Mouse (Mus musculus): ENCODE results near the gene Catsperg1.
"Not testable (repeated sequence)": the region's sequence is repeated elsewhere in the genome, so short reads cannot be mapped to it uniquely, and the experiment has no call there.

Gene Catsperg1

DNA sequence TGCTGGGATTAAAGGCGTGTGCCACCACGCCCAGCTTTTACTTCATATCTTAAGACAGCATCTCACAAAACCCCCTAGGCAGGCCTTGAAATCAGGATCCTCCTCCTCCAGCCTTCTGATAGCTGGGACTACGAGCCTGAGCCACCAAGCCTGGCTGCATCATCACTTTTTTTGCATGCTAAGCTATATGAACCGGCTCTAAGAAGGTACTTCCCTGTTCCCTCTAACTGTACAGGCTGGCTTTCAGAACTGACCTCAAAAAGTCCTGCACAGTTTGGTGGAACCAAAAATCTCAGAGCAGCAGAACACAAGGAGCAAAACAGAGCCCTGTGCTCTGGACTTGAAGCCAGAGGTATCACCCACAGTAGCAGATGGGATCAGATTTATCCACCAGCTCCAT, 14.4 kb upstream of the Catsperg1 start:
- no peak for DNase-seq

DNA sequence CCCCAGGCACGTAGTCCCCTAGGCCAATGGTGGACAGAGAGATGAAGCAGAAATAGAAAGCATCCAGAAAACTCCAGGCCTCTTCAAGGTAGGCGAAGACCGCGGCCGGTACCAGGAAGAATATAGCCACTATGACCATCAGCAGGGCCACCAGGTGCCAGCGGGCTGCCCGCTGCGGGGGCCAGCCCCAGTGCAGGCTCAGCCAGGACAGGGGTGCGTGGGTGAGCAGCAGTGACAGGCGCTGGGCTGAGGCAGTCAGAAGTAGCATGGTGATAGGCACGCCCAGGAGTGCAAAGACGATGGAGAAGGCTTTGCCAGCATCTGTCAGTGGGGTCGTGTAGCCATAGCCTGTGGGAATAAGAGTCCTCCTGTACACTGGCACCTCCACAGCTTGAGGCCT, 11.7 kb upstream of the Catsperg1 start:
- no peak for DNase-seq

DNA sequence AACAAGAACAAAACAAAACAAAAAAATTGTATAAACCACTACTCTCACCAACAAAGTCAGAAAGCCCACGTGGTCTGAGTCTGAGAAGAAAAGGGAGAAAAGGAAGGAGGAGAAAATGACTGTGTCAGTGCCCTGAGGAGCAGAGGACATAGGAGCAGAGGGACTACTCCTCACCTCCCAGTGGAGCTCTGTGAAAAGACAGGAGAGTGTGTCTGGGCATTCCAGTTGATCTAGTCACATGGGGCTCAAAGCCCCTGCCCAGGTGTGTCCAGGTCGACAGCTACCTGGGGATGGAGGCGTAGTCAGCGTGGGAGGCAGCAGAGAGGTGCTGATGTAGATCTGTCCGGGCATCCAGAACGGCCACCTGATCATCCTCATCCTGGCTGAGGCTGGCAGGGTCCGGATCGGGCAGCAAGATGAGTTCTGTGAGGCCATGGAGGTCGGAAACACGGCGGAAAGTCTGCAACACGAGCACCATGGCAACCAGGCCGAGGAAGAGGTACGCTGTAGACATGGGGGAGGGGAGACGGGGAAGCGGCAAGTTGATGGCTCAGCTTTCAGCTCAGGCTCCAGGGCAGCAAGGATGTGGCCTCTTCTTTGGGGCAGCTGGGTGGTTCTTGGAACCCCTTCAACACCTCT, 11.0 kb upstream of the Catsperg1 start:
- DNase-seq: no peak

DNA sequence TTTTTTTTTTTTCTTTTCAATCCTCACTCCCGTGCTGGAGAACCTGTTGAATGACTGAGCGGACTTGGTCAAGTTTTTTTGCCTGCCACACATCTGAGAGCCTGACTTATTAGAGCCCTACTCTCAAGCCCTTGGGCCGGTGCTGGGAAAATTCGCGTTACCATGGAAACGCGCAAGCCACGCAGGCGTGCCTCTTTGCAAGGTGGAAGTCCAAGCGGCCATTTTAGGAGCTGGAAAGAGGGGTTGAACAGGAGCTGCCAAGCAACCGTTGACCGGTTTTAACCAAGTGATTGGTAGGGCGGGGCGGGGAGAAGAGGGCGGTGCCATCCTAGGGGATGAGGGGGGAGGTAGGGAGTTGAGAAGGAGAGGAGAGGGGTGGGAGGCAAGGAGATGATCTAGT, 1.0 kb upstream of the Catsperg1 start:
- DNase-seq: no peak

DNA sequence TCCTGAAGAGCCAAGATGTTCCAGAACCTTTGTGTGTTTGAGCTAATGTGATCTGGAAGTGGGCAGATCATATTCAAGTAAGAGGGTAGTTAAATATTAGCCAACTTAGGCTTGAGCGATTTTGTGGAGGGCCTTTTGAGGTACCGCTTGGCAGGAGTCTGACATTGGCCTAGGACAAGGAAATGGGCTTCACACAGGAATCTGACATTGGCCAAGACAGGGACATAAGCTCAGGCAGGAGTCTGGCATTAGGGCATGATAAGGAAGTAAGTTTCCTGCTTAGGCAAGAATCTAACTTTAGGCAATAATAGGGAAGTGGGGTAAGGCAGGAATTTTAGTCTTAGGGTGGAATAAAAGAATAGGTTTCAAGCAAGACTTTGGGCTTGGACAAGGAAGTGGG, 401 bp upstream of the Catsperg1 start:
- no peak for DNase-seq

DNA sequence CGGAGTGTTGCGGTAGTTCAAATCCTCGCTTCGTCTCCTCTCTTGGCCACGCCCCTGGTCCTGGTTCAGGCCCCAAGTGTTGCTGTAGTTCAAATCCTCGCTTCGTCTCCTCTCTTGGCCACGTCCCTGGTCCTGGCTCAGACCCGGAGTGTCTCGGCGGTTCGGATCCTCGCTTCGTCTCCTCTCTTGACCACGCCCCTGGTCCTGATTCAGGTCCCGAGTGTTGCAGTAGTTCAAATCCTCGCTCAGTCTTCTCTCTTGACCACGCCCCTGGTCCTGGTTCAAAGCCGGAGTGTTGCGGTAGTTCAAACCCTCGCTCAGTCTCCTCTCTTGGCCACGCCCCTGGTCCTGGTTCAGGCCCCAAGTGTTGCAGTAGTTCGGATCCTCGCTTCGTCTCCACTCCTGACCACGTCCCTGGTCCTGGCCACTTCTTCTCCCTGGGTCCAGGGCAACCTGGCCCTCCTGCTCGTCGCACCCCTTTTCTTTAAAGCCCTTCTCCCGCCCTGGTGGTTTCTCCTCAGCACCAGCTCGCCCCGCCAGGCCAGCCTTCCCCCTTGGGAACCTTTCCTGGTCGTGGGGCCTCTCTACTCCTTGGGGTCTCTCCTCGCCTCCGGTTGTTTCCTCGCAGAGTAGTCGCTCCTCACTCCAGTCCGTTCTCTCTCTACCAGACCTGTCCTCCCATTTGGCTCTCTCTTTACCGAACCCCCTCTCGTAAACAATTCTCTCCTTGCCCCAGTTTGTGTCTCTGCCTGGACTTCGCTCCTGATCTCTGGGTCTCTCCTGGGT, 867 bp downstream of the Catsperg1 start:
- not testable (repeated sequence) for DNase-seq

DNA sequence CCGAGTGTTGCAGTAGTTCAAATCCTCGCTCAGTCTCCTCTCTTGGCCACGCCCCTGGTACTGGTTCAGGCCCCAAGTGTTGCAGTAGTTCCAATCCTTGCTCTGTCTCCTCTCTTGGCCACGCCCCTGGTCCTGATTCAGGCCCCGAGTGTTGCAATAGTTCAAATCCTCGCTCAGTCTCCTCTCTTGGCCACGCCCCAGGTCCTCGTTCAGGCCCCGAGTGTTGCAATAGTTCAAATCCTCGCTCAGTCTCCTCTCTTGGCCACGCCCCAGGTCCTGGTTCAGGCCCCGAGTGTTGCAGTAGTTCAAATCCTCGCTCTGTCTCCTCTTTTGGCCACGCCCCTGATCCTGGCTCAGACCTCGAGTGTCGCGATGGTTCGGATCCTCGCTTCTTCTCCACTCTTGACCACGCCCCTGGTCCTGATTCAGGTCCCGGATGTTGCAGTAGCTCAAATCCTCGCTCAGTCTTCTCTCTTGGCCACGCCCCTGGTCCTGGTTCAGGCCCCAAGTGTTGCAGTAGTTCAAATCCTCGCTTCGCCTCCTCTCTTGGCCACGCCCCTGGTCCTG, 1.6 kb downstream of the Catsperg1 start:
- no peak for DNase-seq

DNA sequence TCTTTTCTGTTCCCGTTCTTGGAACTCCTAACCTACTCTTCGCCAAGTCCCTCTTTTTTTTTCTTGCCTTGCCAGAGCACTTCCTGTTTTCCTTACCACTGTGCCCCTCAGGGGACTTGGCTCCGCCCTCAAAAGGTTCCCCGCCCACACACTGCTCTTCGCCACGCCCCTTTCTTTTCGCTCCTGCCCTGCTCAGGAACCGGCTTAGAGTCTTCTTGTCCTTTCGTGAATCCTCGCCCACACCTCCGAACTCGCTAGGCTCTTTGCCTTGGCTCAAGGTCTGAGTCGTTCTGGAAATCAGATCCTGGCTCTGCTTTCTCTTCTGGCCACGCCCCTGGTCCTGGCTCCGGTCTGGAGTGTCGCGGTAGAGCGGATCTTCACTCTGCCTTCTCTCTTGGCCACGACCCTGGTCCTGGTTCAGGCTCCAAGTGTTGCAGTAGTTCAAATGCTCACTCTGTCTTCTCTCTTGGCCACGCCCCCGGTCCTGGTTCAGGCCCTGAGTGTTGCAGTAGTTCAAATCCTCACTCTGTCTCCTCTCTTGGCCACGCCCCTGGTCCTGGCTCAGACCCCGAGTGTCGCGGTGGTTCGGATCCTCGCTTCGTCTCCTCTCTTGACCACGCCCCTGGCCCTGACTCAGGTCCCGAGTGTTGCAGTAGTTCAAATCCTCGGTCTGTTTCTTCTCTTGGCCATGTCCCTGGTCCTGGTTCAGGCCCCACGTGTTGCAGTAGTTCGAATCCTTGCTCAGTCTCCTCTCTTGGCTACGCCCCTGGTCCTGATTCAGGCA, 2.2 kb downstream of the Catsperg1 start:
- peak; percentile 36 for DNase-seq

DNA sequence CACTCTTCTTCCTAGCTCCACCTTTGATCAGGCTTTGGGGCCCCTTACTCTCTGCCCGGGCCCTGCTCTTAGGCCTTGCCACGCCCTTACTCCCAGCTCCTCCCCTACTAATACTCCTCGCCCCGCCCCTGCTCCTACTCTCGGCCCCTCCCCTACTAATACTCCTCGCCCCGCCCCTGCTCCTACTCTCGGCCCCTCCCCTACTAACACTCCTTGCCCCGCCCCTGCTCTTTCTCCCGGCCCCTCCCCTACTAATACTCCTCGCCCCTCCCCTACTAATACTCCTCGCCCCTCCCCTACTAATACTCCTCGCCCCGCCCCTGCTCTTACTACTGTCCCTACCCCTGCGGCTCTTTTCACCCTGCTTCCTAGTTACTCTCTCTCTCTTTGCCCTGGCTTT, 2.8 kb downstream of the Catsperg1 start:
- DNase-seq: not testable (repeated sequence)

DNA sequence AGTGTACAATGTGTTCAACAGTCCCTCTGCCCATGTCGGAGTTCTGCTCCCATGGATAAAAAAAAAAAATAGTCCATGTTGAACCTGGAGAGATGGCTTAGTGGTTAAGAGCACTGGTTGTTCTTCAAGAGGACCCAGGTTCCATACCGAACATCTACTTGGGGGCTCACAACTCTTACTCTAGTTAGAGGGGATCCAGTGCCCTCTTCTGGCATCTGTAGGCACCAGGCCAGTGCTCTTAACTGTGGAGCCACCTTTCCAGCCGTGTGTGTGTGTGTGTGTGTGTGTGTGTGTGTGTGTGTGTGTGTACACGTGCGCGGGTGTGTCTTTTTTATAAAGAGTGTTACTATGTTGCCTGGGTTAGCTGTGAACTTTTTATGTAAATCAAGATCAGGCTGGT, 11.3 kb downstream of the Catsperg1 start:
- DNase-seq: no peak

DNA sequence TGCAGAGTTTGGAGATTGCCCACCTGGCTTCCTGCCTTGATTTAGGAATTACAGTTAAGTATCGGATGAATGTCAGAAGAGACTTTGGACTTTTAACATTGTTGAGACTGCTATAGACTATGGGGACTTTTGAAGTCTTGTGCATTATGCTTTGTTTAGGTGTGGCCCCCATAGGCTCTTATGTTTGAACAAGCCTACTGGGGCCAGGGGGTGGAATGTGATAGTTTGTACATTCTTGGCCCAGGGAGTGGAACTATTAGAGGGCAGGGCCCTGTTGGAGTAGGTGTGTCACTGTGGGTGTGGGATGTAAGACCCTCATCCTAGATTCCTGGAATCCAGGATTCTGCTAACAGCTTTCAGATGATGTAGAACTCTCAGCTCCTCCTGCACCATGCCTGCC, 19.6 kb downstream of the Catsperg1 start:
- DNase-seq: not testable (repeated sequence)

DNA sequence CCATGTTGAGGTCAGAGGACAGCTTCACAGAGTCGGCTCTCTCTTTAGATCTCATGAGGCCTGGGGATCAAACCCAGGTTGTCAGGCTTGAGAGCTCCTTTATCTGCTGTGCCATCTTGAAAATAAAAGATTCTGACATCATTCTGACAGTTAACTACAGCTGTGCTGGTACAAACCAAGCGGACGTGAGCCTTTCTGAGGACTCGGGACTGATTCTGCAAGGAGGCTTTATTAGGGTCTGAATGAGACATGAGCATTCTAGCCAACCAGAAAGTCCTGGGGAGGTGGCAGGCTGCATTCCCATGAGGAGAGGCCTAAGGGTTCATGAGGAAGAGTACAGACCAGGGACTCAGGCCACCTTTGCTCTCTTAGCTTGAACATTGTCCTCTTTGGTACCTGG, 32.5 kb downstream of the Catsperg1 start:
- not testable (repeated sequence) for DNase-seq

DNA sequence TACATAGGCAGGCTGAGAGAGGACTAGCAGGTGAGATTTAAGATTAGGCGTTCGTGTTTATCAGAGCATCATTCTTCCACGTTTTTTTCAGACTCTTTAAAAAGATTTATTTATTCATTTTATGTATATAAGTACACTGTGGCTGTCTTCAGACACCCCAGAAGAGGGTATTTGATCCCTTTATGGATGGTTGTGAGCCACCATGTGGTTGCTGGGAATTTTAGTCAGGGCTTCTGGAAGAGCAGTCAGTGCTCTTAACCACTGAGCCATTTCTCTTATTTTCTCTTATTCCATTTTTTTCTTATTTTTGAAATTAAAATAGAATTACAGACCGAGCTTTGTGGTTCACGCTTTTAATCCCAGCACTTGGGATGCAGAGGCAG, 33.0 kb downstream of the Catsperg1 start:
- DNase-seq: no peak

DNA sequence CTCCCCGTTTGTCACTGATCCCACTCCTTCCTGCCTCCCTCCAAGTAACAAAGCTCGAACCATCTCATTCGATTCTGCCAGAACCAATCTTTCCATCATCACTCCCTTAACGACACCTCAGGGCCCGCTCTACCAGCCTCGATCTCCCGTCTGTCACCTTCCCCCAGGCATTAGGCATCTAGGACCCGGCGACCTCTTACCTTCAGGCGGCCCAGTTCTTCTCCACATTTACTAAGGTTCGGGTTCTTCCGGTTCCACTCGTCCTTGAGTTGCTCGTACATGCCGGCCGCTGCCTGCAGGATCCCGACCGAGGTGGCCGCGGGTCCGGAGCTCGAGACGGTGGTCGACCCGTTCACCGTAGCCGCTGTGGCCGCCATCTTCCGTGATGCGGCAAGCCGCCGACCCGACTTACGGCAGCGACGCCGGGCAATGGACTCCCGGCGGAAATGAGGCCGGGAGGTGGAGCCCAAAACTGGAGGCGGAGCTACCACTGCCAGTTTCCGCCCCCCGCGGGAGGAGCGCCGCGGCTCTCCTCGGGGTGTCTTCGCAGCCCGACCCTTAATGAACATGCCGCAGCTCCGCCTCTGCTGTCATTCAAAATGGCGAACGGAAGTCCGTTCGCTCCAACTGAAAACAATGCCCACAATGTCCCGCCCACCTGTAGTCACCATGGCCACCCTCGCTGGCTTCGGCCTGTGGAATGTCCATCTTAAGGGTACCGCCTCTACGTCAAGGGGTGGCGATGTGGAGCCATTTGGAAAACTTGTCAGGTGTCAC, 33.6 kb downstream of the Catsperg1 start, which contains the start of gene Psmd8:
Gene Psmd8 (minus strand): TSS at position 625 of the 777 bp plus-strand sequence.
- DNase-seq: peak; percentile 95

DNA sequence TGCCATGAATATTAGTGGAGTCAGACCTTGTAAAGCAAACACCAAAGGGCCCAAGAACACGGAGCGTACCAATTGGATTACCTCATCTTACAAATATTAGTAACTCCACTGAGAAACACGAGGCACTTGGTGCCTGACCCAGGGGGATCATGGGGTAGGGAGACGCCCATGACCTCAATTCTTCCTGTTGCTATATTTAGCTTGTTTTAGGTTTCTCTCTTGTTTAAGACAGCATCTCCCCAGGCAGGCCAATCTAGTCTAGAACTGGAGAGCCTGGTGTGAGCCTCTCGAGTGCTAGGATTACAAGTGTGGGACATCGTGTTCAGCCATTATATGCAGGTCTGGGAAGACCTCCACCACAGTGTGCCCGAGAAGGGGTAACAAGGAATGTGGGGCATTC, 34.5 kb downstream of the Catsperg1 start:
- no peak for DNase-seq

DNA sequence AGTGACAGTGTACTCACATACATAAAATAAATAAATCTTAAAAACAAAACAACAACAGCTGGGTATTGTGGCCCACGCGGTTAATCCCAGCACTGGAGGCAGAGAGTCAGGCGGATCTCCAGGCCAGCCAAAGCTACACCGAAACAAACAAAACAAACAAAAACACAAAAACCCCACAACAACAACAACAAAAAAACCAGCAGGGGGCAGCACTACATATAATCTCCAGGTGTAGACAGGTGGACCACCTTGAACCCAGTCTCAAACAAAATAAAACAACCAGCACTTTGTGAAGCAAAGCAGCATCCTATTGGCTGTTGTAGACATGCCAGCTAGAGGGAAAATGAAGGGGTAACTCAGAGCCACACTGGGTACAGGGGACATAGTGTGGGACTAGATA, 35.7 kb downstream of the Catsperg1 start:
- DNase-seq: no peak

DNA sequence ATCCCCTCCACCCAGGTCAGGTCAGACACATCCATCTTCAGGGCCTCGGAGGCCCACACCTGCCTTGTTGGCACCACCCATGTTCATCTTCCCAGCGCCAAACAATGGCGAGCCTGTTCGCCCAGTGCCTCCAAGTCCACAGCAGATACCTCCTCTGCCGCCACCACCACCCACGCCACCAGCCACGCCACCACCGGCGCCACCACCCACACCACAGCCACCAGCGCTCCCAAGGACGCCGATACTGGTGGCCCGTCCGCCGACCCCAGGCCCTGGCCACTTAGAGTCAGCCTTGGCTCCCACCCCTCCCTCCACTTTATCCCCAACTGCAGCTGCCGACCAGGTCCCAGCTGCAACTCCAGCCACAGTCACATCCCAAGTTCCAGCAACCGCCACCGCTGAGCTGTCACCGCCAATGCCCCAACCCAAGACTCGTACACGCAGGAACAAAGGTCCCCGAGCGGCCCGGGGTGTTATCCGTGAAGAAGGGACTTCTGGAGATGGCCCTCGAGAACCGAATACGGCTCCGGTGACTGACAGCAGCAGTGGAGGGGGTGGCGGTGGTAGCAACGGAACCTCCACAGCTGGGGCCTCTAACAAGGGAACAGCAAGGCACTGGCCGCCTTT, 41.3 kb downstream of the Catsperg1 start:
- no peak for DNase-seq

DNA sequence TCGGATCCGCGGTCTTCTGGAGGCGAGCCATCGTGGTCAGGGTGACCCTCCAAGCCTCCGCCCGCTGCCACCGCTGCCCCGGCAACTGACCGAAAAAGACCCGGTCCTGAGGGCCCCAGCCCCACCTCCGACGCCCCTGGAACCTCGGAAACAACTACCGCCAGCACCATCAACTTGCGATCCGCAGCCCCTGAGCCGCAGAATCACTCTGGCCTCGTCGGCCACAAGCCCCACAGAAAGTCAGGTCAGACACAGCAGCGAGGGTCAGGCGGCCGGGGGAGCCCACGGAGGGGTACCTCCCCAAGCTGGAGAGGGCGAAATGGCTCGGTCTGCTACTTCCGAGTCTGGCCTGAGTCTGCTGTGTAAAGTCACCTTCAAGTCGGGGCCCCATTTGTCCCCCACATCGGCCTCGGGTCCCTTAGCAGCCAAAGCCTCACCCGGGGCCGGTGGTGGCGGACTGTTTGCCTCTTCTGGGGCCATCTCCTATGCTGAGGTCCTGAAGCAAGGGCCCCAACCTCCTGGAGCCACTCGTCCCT, 42.2 kb downstream of the Catsperg1 start:
- no peak for DNase-seq

DNA sequence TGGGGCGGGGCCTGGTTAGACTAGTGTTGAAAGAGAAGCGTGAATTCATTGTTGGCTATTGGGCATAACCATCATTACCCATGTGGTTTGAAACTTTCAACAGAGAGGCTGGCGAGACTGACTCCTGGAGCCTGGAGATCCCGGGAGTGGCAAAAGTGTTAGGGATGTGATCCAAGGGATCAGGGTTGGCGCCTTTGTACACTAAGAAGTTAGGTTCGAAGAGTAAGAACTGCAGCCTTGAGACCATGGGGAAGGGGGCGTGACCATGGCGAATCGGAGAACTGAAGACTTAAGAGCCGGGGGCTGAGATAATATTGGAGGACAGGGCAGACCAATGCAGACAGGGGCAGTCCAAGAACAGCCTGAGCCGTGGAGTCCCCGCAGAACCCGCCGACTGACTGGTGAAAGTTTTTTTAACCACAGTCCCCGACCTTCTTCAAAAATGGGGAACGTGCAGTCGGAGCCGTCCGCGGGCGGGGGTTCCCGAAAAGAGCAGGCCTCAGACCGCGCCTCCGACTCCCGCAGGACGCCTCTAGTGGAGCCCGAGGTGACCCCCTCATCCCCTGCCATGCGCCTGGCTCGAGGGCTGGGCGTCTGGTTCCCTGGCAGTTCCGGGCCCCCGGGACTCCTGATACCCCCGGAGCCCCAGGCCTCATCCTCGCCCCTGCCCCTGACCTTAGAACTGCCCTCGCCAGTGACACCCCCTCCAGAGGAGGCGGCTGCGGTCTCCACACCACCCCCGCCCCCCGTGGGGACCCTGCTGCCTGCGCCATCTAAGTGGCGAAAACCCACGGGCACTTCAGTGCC, 42.9 kb downstream of the Catsperg1 start:
- DNase-seq: no peak

DNA sequence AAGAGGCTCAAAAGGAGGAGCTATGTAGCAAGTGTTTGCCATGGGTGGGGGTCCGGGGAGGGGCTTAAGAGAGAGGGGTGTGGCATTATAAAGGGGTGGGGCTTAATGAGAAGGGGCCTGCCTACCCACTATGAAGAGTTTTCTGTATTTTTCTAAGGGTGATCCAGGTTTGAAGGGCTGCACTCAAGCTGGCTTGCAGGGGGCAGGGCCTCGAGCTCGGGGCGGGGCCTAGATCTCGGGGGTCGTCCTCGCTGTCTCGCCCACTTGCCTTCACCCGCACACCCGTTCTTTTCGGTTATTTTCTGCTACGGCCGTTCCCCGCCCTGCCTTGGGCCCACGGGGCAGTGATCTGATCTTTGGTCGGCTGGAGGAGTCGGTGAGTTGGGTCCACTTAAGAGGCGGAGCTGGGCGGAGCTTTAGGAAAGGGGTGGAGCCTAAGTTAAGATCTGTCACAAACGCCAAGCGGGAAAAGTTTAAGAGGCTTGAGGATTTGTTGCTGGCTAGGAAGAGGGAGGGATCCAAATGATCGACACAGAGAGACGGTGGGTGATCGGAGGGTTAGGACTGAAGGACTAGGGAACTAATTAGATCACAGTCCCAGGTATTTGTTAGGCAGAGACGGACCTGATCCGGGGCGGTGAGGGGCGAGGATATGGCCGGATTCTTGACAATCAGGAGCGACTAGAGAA, 43.6 kb downstream of the Catsperg1 start, which contains the start of the genes Ggn and Spred3:
Gene Ggn (plus strand): TSS at position 145 of the 689 bp plus-strand sequence.
Gene Spred3 (minus strand): TSS at position 346 of the 689 bp plus-strand sequence.
- DNase-seq: no peak

All from cerebellum, adult 11 months (tissue).